Mouse (Mus musculus) embryo, embryonic 9.5 days (tissue): ENCODE data around the gene Retreg3.

Source experiments
- DNase-seq: peaks from one replicate; pipeline ENCODE4 v3.0.0-alpha.2; 2017; ENCODE audit errors: extremely low spot score

The Retreg3 gene

DNA sequence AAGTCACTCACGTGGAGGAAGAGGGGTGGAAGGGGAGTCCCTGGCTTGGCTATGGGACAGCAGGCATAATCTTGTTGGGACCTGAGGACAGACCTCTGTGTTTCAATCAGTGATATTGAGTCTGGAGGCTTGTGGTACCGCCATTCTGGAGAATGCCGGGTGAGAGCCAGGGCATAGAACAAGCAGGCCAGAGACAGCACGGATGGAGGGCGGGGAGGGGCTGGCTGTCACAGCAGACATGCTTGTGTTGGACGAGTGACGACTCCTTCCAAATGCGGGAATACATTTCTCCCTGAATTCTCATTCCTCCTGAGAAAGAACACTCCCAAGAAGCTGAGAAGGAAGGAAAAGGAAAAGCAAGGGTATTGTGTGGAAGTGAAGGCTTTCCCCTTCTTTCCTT lies 68.1 kb downstream of the Retreg3 start:
- no peak for DNase-seq

DNA sequence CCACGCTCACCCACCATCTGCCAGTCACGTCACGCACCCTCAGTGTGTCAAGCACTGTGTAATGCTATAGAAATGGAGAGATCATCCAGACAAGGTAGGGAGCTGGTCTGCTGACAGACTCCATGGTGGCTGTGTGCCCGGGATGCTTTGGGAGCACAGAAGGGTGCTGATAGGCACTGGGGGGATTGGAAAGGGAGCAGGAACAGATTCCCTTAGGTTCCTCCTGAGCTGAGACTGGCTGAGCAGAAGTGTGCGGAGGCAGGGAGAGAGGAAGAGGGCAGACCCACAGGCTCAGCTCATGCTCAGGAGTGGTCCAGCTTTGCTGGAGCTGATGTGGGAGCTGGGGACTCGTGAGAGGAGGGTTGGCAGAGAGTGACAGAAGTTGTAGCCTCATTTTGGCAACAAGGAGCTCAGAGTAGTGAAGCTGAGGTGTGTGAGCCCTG lies 68.6 kb downstream of the Retreg3 start:
- DNase-seq: no peak

DNA sequence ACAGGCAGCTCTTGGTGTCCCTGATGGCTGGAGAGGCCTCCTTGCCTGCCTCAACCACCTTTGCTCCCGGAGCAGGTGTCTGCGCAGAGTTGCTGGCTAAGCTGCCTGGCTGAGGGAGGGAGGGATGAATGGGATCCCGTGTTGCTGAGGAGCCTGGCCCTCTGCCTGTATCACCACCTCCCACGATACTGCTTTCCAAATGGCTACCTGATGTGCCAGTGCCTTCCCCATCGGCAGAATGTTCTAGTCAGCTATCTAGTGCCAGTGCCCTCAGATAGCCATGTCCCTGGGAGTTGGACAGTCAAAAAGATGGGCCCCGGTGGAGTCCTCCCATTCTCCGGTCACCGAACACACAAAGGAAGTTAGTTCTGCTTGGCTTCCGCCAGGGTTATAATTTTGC lies 69.3 kb downstream of the Retreg3 start:
- DNase-seq: no peak

DNA sequence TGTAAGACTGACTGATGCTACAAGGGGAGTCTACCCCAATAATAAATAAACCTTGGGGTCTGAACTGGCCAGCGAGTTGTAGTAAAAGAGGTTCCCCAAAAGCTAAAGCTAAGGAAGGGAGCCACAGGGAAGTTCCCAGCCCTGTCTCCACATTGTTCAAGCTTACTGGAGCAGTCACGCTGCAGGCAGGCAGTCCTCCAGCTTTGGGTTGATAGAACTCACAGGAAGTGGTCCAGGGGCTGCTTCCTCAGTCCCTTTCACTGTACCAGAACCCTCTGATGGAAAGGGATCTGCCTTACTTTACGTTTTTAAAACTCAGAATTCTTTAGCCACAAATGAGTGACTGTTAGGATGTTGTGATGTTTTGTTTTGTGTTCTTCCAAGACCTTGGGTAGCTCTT lies 72.2 kb downstream of the Retreg3 start:
- no peak for DNase-seq

DNA sequence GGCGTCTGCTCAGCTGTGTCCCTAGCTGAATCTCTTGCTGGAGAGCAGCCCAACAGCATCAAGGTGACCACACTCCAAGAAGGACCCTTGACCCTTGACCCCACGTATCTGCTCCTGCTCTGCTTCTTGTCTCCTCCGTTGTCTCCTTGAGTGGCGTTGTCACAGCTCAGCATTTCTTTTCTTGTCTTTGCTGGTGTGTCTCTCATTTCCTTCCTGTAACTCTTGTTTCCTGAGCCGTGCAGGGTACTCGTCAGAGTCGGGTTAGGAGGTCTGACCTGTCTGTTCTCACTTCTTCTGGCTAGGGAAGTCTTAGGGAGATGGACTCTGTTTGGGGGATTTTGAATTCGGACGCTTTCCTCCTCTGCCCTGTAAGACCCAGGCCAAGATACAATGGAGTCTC lies 73.3 kb downstream of the Retreg3 start:
- no peak for DNase-seq
